Mouse (Mus musculus) embryonic facial prominence, embryonic 15.5 days (tissue): Measurements from ENCODE around the gene Odf2l. TPM values are rescaled to one million over a fixed set of nuclear protein-coding genes. Genes with fewer than 3 reads are reported as not detected.

ENCODE experiments used
- ATAC-seq: fragments of 200-750 bp; cut with Nextera tagmentation; 2 replicates; pipeline ENCODE4 v1.8.0; 2017; ENCODE audit warnings: low read depth, moderate TSS enrichment; ENCODE audit not compliant: insufficient number of reproducible peaks, low FRiP score, low TSS enrichment
- H3K27ac ChIP-seq: fragments of 300-500 bp; sonication (generic); replicated peaks from 2 replicates; pipeline ENCODE4 v1.5.1; 2015; ENCODE audit warnings: mild to moderate bottlenecking, inconsistent platforms
- H3K27me3 ChIP-seq: fragments of 300-500 bp; sonication (generic); 2 replicates; pipeline ENCODE4 v1.6.1; 2015; ENCODE audit warnings: inconsistent platforms
- H3K36me3 ChIP-seq: fragments of 300-500 bp; sonication (generic); 2 replicates; pipeline ENCODE4 v1.6.1; 2015; ENCODE audit warnings: mild to moderate bottlenecking, inconsistent platforms
- H3K4me1 ChIP-seq: fragments of 300-500 bp; sonication (generic); 2 replicates; pipeline ENCODE4 v1.6.1; 2015; ENCODE audit warnings: inconsistent platforms
- H3K4me2 ChIP-seq: fragments of 300-500 bp; sonication (generic); replicated peaks from 2 replicates; pipeline ENCODE4 v1.6.1; 2015; ENCODE audit warnings: mild to moderate bottlenecking, inconsistent platforms
- H3K4me3 ChIP-seq: fragments of 300-500 bp; sonication (generic); replicated peaks from 2 replicates; pipeline ENCODE4 v1.5.1; 2015; ENCODE audit warnings: mild to moderate bottlenecking, inconsistent platforms
- H3K9ac ChIP-seq: fragments of 300-500 bp; sonication (generic); 2 replicates; pipeline ENCODE4 v1.6.1; 2015; ENCODE audit warnings: inconsistent platforms
- H3K9me3 ChIP-seq: fragments of 300-500 bp; sonication (generic); replicated peaks from 2 replicates; pipeline ENCODE4 v1.6.1; 2016; ENCODE audit warnings: inconsistent platforms
- WGBS: fragments of 180-500 bp; shearing (Covaris S2); methylation state at CpG from one replicate; pipeline ENCODE4 v1.1.7; 2015; 5-methylcytosine and 5-hydroxymethylcytosine counted together
- polyA plus RNA-seq: library from polyadenylated mRNA; unstranded; fragments of >200 nt; fragmentation: Nextera tagmentation; extraction: Ambion mirVana; gene quantifications from 2 replicates; pipeline ENCODE4 v1.2.1, GENCODE M21; 2015

The Odf2l gene
- 15.3 and 18.1 TPM in 2 replicates for polyA plus RNA-seq

DNA sequence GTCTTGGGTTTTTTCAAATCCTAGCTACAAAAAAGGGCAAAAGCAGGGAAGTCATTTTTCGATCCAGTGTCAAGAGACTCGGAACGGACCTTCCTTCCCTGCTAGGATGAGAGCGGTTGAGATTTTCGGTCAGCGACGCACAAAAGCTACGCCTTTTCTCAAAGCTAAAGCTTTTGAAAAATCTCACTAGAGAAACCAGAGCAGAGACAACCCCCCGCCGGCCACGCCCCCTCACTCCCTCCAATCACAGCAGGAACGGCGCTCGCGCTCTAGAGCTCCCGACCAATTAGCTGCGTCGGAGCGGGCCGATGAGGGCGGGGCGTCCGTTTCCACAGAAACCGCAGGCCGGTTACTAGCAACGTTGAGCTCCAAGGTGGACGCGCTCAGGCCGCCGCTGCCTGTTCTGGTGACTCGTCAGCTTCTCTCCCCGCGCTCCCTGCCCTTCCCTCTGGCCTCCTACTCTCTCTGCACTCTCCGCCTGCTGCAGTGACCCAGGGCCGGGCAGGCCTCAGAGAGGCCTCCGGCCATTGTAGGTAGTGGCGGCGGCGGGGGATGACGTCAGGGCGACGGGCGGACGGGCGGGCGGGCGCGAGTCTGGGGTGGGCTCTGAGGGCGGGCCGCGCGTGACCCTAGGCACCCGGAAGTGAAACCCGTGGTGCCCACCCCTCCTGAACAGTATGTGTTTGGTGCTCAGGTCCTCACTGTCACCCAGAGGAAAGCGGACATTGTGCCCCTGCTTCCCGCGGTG, at the start of gene Odf2l:
TSS of gene Odf2l (plus strand) at position 335 of the 748 bp plus-strand sequence.
- peak within 1 kb of the TSS; percentile 82 for H3K4me3 ChIP-seq
- peak within 1 kb of the TSS; percentile 97 for H3K27ac ChIP-seq
- WGBS, result under 1% methylated on average over 57 of the region's 57 CpGs
- peaks cover 12% of the 10 kb centered on the region for H3K4me1 ChIP-seq
- no peaks in the 10 kb centered on the region for H3K27me3 ChIP-seq
- ATAC-seq, result peak; percentile 100
- peak within 1 kb of the TSS; percentile 77 for H3K9ac ChIP-seq
- H3K4me2 ChIP-seq, result peak within 1 kb of the TSS; percentile 67
- H3K9me3 ChIP-seq, result no peaks in the 10 kb centered on the region
- H3K36me3 ChIP-seq, result no peaks in the 10 kb centered on the region

DNA sequence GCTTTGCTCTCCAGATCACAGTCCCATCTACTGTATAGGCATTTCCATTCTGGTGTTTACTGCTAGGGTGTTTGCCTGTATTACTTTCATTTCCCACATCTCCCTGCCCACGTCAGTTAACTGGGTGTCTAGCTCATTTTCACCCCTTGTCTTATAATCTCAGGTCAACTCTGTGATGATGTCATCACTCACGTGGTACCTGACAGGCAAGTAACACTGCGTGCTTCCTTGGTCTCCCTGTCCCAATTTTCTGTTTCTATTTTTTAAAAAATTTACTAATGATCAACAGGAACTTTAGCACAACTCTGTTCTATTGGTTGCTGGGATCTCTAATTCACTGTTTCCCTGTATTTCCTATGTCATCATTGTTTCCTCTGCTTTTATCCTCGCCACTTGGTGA, 49.4 kb upstream of the Odf2l start:
- no peaks in the 10 kb centered on the region for H3K4me1 ChIP-seq
- H3K4me3 ChIP-seq, result no peak overlapping the region
- no peaks in the 10 kb centered on the region for H3K9me3 ChIP-seq
- WGBS, result 79% methylated on average over 4 of the region's 4 CpGs
- no peak overlapping the region for H3K9ac ChIP-seq
- H3K27me3 ChIP-seq, result no peaks in the 10 kb centered on the region
- H3K36me3 ChIP-seq, result no peaks in the 10 kb centered on the region
- no peak for ATAC-seq
- H3K4me2 ChIP-seq, result no peak overlapping the region
- H3K27ac ChIP-seq, result no peak overlapping the region

GRCm38 (mm10) chr3:145072339-145072738, 46.0 kb upstream of the Odf2l start:
- Histone ChIP-seq H3K4me3 (no peak overlapping the region), H3K9ac (no peak overlapping the region), H3K9me3 (no peaks in the 10 kb centered on the region), H3K4me2 (no peak overlapping the region), H3K27ac (no peak overlapping the region), H3K4me1 (no peaks in the 10 kb centered on the region), H3K27me3 (no peaks in the 10 kb centered on the region), H3K36me3 (no peaks in the 10 kb centered on the region)
- no peak for ATAC-seq
- WGBS, result 94% methylated on average over 3 of the region's 3 CpGs

DNA sequence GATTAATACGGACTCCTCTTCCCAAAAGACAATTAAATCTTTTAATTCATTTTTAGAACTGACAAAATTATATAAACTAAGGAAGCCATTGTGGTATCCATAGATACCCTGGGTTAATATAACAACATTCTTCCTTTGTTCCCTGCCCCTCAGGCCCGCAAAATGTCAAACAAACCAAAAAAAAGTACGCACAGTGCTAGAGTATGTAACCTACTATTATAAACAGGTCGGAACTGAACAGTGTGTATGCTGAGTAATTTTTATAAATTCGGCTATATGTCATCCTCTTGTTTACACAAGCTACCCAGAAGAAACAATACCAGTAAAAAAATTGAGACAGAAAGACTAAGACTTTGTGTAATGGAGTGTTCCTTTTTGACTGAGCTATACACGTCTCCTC, 40.0 kb upstream of the Odf2l start:
- Histone ChIP-seq H3K4me2 (no peak overlapping the region), H3K36me3 (no peaks in the 10 kb centered on the region), H3K9ac (no peak overlapping the region), H3K4me3 (no peak overlapping the region), H3K9me3 (no peaks in the 10 kb centered on the region), H3K27ac (no peak overlapping the region), H3K4me1 (no peaks in the 10 kb centered on the region), H3K27me3 (no peaks in the 10 kb centered on the region)
- no peak for ATAC-seq
- 78% methylated on average over 6 of the region's 6 CpGs for WGBS

- Histone ChIP-seq H3K9me3 (0 out of 2 replicates have a peak, but pooled peaks cover 4% of the 10 kb centered on the region), H3K9ac (no peak overlapping the region), H3K36me3 (no peaks in the 10 kb centered on the region), H3K4me3 (no peak overlapping the region), H3K27me3 (no peaks in the 10 kb centered on the region), H3K27ac (no peak overlapping the region), H3K4me1 (no peaks in the 10 kb centered on the region), H3K4me2 (no peak overlapping the region)
- 79% methylated on average over 8 of the region's 8 CpGs for WGBS
- ATAC-seq, result no peak
Measured at GRCm38 (mm10) chr3:145080904-145081303, 37.5 kb upstream of the Odf2l start.

GRCm38 (mm10) chr3:145083081-145083480, 35.3 kb upstream of the Odf2l start:
- Histone ChIP-seq H3K27me3 (no peaks in the 10 kb centered on the region), H3K27ac (no peak overlapping the region), H3K4me2 (no peak overlapping the region), H3K9ac (no peak overlapping the region), H3K36me3 (no peaks in the 10 kb centered on the region), H3K4me1 (no peaks in the 10 kb centered on the region), H3K9me3 (0 out of 2 replicates have a peak, but pooled peaks cover 4% of the 10 kb centered on the region), H3K4me3 (no peak overlapping the region)
- no peak for ATAC-seq
- 84% methylated on average over 1 of the region's 1 CpGs for WGBS

DNA sequence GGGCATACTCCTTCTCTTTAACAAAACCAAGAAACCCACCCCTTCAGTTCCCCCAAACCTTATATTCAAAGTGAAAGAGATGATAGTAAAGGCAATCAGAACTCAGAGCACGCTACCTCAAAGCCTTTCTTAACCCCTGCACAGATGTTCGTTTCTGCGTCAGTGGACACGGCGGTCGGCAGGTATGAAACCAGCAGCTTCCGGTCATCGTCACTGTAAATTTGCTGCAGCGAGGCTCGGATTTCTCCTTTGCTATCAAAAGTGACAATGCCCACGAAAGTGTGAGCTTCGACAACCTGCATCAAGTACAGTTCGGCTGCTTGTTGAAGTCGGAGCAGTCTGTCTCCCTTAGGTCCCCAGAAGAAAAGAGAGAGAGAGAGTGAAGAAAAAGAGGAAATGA, 32.2 kb upstream of the Odf2l start:
- ATAC-seq, result no peak
- H3K27ac ChIP-seq, result no peak overlapping the region
- H3K36me3 ChIP-seq, result no peaks in the 10 kb centered on the region
- H3K27me3 ChIP-seq, result no peaks in the 10 kb centered on the region
- no peak overlapping the region for H3K9ac ChIP-seq
- no peak overlapping the region for H3K4me2 ChIP-seq
- H3K4me1 ChIP-seq, result no peaks in the 10 kb centered on the region
- H3K4me3 ChIP-seq, result no peak overlapping the region
- H3K9me3 ChIP-seq, result 0 out of 2 replicates have a peak, but pooled peaks cover 4% of the 10 kb centered on the region
- 92% methylated on average over 14 of the region's 14 CpGs for WGBS

GRCm38 (mm10) chr3:145087857-145088598, 30.4 kb upstream of the Odf2l start:
- no peak overlapping the region for H3K4me3 ChIP-seq
- 70% methylated on average over 8 of the region's 8 CpGs for WGBS
- H3K36me3 ChIP-seq, result no peaks in the 10 kb centered on the region
- no peak for ATAC-seq
- H3K4me1 ChIP-seq, result no peaks in the 10 kb centered on the region
- 0 out of 2 replicates have a peak, but pooled peaks cover 4% of the 10 kb centered on the region for H3K9me3 ChIP-seq
- H3K9ac ChIP-seq, result no peak overlapping the region
- H3K27ac ChIP-seq, result no peak overlapping the region
- no peak overlapping the region for H3K4me2 ChIP-seq
- H3K27me3 ChIP-seq, result no peaks in the 10 kb centered on the region

DNA sequence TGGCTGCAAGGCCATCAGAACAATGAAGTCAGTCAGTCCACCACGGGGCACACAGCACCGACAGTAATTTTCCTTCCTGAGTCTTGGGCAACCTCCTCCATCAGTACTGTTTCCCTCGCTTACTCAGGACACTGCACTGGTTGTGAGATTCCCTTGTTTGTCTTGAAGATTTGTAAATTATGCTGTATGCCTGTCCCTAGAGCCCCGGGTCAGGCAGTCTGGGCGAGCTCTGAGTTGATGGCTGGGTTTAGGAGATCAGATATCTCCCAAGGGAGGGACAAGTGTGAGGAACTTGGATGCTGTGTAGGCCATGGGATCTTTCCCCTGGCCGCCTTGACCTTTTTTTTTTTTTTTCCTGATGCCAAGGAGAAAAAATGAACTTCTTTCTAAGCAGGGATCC, 19.1 kb upstream of the Odf2l start, which contains the start of gene Clca2:
TSS of gene Clca2 (minus strand) at position 153 of the 400 bp plus-strand sequence.
- Histone ChIP-seq H3K4me2 (no peak within 1 kb of the TSS), H3K4me3 (no peak within 1 kb of the TSS), H3K9me3 (no peaks in the 10 kb centered on the region), H3K27ac (no peak within 1 kb of the TSS; the same call in 1 of the 2 replicates), H3K36me3 (no peaks in the 10 kb centered on the region), H3K27me3 (no peaks in the 10 kb centered on the region), H3K4me1 (no peaks in the 10 kb centered on the region; the same call in 1 of the 2 replicates), H3K9ac (no peak within 1 kb of the TSS)
- ATAC-seq, result no peak
- 46% methylated on average over 6 of the region's 6 CpGs for WGBS

GRCm38 (mm10) chr3:145101891-145102555, 16.4 kb upstream of the Odf2l start:
- 80% methylated on average over 9 of the region's 9 CpGs for WGBS
- Histone ChIP-seq H3K27ac (peak overlapping the region; percentile 35; the same call in 1 of the 2 replicates), H3K9ac (no peak overlapping the region), H3K27me3 (no peaks in the 10 kb centered on the region), H3K4me1 (no peaks in the 10 kb centered on the region; the same call in 1 of the 2 replicates), H3K9me3 (no peaks in the 10 kb centered on the region), H3K4me2 (no peak overlapping the region), H3K36me3 (no peaks in the 10 kb centered on the region), H3K4me3 (no peak overlapping the region)
- no peak for ATAC-seq

- Histone ChIP-seq H3K9me3 (no peaks in the 10 kb centered on the region), H3K4me1 (no peaks in the 10 kb centered on the region), H3K36me3 (no peaks in the 10 kb centered on the region), H3K27me3 (no peaks in the 10 kb centered on the region), H3K4me2 (no peak overlapping the region), H3K4me3 (no peak overlapping the region), H3K9ac (no peak overlapping the region), H3K27ac (no peak overlapping the region)
- ATAC-seq, result no peak
- 61% methylated on average over 2 of the region's 2 CpGs for WGBS
Measured at GRCm38 (mm10) chr3:145103321-145103720, 15.1 kb upstream of the Odf2l start.
